Mouse (Mus musculus) adrenal gland, postnatal 25 days (tissue): ENCODE data around the gene Gm10065. TPM values are rescaled to one million over a fixed set of nuclear protein-coding genes. Genes with fewer than 3 reads are reported as not detected.
"Not testable (repeated sequence)": the region's sequence is repeated elsewhere in the genome, so short reads cannot be mapped to it uniquely, and the experiment has no call there.

Source experiments
- DNase-seq: peaks from one replicate; pipeline ENCODE4 v3.0.0; 2021; ENCODE audit warnings: mixed read lengths
- long read RNA-seq: library from polyadenylated mRNA; stranded (forward); transcript quantifications from one replicate; pipeline ENCODE4 v2.0.0, GENCODE M21; 2021
- total RNA-seq: library from RNA; stranded (reverse); gene quantifications from 2 replicates; pipeline ENCODE4 v1.2.3, GENCODE M21; 2021

Gm10065 gene
- not detected in 2 replicates for total RNA-seq
- long read RNA-seq, result 0 reads

DNA sequence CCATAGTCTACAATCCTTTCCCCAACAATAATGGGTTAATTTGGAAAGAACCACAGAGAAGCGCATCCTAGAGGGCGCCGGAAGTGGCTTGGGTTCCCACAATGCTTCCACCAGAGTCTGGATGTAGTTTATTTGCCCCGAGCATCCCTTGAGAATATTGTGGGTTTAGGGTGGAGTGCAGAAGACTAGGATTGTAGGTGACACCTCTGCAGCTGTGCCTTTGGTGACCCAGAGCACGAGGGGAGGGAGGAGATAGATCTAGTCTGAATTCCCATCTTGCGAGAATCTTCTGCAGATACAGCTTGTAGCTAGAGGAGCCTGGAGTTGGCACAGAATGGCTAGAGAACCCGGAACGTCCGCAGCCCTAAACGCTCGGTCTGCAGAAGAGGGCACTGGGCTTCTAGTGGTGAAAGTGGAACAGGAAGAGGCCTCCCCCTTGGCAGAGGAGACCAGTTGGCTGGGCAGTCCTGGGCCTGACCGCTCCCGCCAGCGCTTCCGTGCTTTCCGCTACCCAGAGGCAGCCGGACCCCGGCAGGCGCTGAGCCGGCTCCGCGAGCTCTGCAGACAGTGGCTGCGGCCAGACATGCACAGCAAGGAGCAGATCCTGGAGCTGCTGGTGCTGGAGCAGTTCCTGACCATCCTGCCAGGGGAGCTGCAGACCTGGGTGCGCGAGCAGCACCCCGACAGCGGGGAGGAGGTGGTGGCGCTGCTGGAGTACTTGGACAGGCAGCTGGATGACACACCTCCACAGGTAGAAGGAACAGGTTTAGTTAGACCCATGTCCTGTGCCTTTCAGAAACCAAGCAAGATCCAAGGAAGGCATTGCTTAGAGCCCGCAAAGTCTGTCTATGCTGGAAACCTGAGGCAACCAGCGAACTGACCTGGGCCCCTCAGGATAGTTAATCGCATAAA, at the start of gene Gm10065, which contains the start of gene Zkscan4:
TSS of gene Gm10065 (minus strand) at position 683 of the 912 bp plus-strand sequence.
TSS of gene Zkscan4 (plus strand) at position 149 of the 912 bp plus-strand sequence.
- peak; percentile 54 for DNase-seq

DNA sequence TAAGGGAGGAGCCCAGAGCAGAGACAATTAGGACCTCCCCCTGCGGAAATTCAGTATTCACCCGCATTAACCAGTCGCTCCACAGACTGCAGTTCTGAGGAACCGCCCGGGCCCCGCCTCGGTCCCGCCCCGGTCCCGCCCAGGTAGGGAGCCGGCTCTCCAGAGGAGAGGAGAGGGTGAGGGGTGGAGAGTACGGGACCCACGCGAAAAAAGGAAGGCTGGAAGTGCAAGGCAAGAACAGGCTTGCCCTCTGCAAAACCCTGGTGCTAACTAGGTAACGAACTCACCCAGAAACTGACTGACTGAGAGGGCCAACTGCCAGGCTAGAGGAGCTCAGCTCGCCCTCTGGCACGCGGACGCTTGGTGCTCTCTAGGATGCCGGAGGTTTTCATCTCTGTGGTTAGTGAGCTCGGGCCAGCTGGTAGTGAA, 27.0 kb upstream of the Gm10065 start:
- DNase-seq, result peak; percentile 88

DNA sequence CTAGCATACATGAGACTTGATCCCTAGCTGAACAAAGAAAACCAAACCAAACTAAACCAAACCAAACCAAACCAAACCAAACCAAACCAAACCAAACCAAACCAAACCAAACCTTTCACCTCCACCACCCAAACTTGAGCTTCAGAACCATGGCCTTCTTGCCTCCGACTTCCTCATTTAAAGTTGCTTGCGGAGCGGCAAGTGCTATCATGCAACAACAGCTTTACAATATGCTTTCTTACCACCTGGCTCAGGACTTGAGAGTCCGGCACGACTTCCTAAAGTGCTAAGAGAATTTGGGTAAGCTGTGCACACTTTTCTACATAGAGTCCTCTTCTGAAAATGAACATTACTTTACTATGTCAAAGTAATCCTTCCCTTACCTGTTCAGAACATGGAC, 23.1 kb upstream of the Gm10065 start:
- no peak for DNase-seq

DNA sequence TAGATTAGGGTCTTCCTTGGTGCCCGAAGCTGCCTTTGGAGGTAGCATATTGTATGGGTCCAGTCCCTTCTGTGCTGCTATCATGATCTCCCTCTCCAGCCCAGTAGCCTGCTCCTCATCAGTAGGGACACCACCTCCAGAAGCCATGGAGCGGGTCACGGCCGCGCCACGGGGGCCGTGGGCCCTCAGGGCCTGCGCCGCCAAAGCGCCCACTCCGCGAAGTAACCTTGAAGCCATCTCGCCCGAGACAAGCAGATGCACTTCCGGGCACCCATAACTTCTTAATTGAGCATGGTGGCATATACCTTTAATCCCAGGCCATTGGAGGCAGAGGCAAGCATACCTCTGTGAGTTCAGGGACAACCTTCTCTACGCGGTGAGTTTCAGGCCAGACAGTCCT, 21.9 kb upstream of the Gm10065 start, which contains the start of gene Gm11273:
TSS of gene Gm11273 (minus strand) at position 237 of the 400 bp plus-strand sequence.
- not testable (repeated sequence) for DNase-seq

DNA sequence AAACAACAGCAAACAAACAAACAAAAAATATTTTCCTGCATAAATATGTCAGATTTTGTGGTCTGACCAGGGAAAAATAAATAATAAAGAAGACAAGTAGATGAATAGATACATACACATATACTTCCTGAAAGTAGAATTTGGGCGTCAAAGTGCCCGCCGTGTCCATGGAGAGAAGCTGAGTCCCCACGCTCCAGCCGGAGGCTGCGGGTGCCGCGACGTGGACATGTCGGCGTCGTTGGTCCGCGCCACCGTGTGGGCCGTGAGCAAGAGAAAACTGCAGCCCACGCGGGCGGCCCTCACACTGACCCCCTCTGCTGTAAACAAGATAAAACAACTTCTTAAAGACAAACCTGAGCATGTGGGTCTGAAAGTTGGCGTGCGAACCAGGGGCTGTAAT, 15.8 kb upstream of the Gm10065 start, which contains the start of gene AK157302:
TSS of gene AK157302 (plus strand) at position 144 of the 400 bp plus-strand sequence.
- peak; percentile 27 for DNase-seq

DNA sequence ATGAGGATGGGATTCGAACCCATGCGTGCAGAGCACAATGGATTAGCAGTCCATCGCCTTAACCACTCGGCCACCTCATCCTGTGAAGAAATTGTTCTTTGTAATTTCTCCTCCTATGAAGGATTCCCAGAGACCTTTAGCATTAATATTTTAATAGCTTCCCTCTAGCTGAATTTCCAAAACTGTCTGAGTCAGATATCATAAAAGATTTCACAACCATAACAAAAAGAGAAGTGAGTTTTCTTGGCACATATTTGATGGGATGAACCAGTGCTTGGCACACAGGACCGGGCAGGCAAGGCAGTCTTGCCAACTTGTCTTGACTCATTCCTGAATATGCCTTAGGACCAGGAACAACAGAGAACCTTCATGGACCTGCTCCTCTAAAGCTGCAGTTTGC, 13.6 kb upstream of the Gm10065 start:
- DNase-seq, result no peak

DNA sequence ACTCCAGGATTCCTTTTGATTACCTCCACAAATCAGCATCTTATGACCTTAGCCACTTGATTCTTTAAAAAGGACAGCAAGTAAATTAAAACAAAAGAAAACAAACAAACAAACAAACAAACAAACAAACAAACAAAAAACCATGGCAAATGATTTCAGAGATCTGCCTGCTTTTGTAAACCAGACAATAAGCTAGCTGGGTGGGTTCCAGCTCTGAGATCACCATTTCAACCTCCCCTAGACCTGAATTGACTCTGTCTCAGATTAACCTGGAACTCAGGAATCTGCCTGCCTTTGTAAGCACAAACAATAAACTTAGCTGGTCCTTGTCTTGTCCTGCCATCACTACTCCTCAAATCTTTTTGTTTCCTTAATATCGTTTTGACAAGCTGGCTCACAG, 7.6 kb upstream of the Gm10065 start:
- no peak for DNase-seq

DNA sequence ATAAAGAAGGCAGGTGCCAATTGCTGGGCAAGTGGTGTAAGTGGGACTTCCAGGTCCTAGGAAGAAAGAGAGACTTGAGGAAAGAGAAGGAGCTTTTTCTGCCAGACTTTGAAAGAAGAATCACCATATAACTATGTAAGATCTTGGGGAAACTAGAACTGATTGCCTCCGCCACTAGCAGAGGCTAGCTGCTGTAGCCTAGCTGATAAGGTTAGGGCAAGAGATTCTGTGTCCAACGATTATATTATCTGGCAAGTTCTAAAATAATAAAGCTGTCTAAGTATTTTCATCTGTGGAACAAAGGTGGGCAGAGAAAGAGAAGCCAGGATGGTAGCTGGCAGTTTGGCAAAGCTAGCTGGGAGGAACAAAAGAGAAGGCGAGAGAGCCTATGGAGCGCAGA, 6.8 kb downstream of the Gm10065 start:
- no peak for DNase-seq

DNA sequence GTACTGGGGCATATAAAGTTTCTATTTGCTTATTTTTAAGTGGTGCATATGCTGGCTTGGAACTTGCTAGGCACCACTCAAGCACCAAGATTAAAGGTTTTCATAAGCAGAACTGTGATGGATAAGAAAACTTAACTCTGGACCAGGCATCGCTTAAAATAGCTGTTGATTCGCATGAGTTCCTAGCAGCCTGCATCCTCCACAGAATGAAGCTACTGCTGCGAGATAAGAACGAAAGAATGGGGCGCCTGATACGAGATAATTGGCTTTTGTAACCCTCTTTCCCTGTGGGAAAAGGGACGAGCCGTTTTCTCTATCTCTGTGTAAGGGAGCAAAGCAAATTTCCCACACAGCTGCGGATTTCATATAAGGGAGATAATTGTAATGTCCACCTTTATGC, 10.1 kb downstream of the Gm10065 start:
- DNase-seq, result no peak

DNA sequence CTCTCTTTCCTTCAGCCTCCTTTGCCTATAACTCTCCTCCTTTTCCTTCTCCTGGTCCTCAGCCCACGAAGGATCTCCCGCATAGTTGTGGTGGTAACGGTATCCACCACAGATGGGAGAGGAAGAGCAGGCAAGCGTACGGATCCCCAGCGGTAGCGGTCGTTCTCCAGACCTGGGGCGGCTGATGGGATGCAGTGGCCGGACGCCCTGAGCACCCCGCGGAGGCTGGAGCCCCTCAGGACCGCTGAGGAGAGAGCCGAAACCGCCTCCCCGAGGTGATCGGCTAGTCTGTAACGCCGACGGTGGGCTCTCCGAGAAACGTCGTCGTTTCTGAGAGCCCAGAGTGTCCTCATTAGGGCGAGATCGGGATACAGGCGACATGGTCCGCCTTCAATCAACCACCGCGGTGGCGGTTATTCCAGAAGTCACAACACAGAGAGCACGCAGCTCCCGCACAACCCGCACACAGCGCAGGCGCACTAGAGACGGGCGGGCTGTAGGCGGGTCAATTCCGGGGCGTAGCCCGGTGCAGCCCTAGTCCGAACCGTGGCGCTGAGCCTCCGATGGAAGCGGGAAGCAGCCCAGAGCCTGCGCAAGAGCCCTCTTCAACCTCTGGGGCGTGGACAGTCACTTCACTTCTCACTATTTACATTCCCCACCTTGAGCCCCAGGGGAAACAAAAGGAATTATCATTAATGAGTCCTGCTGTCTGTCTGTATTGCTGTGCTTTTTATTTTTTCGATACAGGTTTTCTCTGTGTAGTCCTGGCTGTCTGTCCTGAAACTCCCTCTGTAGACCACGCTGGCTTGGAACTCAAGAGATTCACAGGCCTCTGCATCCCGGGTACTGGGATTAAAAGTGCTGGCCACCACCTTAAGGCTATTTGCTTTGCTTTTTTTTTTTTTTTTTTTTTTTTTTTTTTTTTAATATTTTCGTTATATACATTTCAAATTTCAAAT, 10.9 kb downstream of the Gm10065 start, which contains the start of gene Nkapl:
TSS of gene Nkapl (minus strand) at position 449 of the 959 bp plus-strand sequence.
- DNase-seq, result peak; percentile 89

DNA sequence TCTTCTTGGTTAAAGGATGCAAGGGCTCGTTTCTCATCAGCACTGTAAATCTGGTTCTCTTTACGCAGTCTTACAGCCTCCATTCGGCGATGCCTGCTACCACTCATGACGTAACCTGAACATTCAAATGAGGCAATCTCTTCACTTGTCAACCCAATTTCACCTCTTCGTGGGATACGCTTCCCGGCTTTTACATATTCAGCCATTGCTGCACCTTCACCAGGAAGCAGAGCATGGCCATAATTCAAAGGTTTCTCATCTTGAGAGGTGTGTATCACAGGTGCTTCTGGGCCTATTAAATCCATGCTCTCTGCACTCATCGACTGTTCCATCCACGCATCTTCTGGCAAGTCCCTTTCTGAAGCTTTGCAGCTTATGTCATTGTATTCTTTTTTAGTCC, 11.9 kb downstream of the Gm10065 start:
- no peak for DNase-seq

DNA sequence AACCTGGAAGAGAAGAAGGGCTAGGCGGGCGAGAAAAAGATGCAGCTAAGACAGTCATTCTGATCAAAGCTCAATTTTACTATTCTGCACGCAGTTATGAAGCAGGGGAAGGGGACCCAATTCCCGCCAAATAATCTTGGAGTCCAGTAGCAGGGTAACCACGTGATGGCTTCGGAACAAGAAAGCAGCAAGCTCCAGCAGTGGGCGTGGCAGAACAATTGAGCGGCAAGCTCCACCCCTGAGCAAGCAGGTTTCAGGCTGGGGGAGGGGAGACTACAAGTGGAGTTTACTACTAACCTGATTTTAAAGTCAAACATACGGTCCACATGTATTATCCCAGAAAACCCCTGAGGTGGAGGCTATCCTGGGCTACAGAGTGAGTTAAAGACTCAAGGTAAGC, 16.7 kb downstream of the Gm10065 start:
- DNase-seq, result not testable (repeated sequence)

DNA sequence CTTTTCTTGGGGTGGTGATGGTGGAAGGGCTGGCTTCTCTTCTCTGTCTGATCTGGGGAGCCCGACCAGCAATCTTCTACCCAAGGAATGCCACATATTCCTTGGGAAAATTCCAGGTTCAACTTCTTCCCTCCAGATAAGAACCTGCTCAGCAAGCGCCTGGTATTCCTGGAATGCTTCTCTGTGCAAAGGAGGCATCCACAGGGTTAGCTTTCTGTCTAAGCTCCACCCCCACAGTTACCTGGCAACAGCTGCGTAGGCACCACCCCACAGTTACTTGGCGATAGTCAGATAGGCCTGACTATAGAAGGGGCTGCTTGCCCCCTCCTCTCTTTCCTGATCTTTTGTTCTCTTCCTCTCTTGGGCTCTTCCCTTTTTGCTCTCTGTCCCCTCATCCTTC, 22.9 kb downstream of the Gm10065 start:
- DNase-seq, result no peak

DNA sequence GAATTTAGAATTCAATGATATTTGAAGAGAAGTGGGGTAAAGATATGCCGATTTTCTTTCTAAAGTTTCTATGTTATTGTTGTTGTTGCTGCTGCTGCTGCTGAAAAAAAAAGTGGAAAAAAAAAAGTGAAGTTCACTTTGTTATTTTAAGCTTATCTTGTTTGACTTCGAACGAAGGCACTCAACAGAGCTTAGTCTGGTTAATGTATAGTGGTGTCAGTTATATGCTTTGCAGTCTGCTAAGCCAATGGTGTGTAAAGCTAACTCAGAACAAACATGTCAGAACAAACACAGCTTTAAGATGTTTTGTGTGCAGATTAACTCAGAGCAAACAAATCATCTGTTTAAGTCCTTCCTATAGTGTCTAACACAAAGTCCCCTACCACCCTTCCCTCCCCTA, 25.1 kb downstream of the Gm10065 start:
- no peak for DNase-seq

DNA sequence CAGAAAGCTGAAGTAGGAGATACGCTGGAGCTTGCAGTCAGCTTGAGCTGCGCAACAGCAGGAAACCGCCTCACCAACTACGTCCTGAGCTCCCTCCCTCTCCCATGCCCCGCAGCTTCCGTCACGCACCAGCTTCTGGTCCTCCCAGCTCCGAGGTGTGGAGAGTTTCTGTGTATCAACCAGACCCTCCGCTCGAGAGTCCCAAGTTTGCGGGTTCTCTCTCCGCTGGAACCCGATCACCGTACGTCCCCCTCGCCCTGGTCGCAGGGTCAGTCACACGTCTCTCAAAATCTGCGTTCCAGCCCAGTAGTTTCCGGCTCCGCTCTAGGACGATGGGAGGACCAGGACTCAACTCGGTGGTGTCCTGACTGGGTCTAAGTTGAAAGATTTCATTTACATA, 25.8 kb downstream of the Gm10065 start, which contains the start of gene Zscan26:
TSS of gene Zscan26 (minus strand) at position 282 of the 400 bp plus-strand sequence.
- peak; percentile 80 for DNase-seq

DNA sequence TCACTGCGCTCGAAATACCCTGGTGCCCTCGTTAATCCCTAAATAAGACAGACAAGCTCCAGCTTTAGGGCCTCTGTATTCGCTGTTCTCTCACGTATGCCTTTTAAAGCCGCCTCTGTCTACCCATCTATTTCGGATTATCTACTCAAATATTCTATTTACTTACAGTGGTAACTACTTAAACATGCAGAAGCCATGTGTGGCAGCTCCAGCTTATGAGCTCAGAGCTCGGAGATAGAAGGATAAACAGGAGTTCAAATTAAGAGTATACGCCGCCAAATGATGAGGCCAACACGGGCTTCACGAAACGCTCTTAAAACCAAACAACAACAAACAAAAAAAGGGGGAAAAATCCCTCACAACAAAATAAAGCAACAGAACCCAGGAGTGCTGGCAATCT, 26.2 kb downstream of the Gm10065 start:
- DNase-seq, result no peak

DNA sequence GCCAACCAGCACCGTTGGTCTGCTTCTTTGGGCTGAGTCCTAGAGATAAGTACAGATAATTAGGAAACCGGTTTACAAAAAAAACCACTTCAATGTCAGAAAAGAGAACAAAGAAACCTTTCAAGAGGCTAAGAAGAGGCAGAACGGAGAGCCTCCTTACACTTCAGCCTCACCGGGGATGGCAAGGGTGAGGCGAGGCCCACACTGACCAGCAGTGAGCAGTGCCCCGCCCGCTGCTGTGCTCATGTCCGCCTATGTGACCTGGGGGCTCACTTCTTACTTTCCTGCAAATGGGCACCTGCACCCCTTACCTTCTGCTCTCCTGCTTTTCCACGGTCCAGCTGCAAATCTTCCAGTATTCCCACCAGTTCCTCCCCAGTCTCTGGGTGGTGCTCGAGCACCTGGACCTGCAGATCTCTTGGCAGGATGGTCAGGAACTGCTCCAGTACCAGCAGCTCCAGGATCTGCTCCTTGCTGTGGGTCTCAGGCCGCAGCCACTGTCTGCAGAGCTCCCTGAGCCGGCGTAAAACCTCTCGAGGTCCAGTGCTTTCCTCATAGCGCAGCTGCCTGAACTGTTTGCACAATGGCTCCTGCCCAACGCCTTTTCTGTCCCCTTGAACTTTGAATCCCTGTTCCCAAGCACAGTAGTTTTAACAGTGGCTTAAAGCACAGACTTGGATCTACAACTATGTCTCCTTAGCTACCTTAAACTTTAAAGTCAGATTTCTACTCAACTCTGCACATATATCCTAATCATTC, 31.2 kb downstream of the Gm10065 start:
- no peak for DNase-seq

DNA sequence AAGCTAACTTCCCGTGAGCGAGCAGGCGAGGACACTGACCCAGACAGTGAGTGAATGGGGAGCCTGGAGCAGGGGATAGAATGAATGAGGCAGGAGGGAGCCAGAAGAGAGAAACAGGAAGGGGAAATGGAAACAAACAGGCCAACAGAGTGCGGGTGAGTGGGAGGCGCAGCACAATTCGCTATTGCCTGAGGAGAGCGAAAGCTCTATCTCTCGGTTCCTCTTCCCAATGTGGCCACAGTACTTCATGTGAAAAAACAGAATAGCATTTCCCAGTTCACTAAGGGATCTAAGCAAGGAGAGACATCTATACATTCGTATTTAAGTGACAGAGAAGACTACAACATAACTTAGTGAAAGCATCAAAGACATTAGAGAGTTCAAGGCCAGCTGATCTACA, 32.4 kb downstream of the Gm10065 start:
- DNase-seq, result no peak

DNA sequence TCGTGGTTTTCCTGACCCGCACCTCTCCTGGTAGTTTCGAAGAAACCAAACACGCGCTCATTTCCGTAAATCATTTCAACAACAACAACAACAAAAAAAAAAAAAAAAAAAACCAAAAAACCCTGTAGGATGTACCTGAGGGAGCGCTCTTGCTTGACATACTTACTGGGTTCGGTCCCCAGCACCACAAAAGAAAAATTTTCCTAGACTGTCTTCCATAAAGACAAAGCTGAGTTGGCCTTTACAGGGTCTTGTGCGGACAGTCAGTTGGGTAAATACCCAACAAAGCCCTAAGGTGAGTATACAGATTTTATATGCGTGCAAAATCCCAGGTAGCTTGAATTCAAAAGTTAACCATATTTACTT, 38.1 kb downstream of the Gm10065 start:
- no peak for DNase-seq

DNA sequence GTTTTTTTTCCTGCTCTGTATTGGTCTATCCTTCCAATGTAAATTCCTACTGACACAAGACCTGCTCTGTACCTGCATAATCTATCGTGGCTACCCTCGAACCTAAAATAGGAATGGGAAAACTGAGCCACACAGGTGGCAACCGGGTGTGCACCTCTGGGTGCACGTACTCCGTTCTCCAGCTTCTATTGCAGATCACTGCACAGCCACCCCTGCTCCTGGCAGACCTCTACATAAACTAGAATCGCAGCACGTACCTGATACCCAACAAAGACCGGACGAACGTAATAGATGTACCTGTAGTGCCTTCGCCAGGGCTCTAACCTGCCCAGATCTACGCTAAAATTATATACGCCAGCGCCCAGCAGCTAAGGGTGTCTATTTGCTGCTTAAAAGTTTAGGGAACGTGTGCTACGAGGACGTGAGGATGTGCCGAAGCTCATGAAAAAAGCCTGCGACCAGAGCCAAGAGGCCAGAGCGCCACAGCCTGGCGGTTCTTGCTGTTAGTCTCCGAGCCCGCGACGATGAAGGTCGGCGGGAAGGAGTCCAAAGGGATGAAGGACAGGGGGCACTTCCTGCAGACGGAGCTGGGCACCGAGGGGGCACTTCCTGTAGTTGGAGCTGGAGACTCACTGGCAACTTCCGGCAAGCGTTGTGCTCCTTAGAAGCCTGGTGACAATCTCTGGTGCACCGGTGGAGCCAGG, 38.6 kb downstream of the Gm10065 start, which contains the start of gene Pgbd1:
TSS of gene Pgbd1 (minus strand) at position 556 of the 704 bp plus-strand sequence.
- peak; percentile 75 for DNase-seq

DNA sequence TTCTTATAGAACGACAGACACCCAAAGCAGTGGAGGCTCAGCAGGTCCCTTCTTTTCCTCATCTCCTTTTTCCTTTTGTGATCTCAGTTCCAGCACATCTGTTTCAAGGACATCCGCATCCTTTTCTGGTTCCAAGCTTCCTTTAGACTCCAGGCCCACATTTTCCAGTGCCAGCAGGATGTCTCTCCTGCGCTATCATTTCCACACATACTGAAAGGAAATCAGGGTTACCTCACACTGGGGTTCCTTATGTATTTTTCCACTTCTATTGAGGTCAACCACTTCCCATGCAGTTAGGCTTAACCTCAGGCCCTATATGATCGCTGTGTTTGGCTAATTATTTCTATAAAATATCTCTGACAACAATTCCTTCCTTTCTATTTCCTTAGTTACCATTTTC, 43.8 kb downstream of the Gm10065 start:
- no peak for DNase-seq
